Mouse (Mus musculus) myocyte (in vitro differentiated cells): ENCODE data around the gene Gm20388. TPM values are rescaled to one million over a fixed set of nuclear protein-coding genes. Genes with fewer than 3 reads are reported as not detected.

Source experiments
- H3K27me3 ChIP-seq: one replicate; pipeline ENCODE4 v1.6.1; 2011; ENCODE audit not compliant: control insufficient read depth, insufficient read depth, insufficient read length
- H3K36me3 ChIP-seq: one replicate; pipeline ENCODE4 v1.6.1; 2011; ENCODE audit not compliant: control insufficient read depth, insufficient read depth
- H3K4me2 ChIP-seq: one replicate; pipeline ENCODE4 v1.6.1; 2011; ENCODE audit warnings: low read depth, control low read depth
- H3K4me3 ChIP-seq: one replicate; pipeline ENCODE4 v1.5.1; 2011; ENCODE audit warnings: mild to moderate bottlenecking, control low read depth, moderate library complexity
- H3K79me2 ChIP-seq: one replicate; pipeline ENCODE4 v1.6.1; 2011; ENCODE audit not compliant: control insufficient read depth, insufficient read depth
- H3ac ChIP-seq: one replicate; pipeline ENCODE4 v1.6.1; 2011; ENCODE audit not compliant: control insufficient read depth, insufficient read length
- CEBPB ChIP-seq: IDR thresholded peaks from 2 replicates; pipeline ENCODE4 v1.6.1; 2011; ENCODE audit warnings: mild to moderate bottlenecking, moderate library complexity; ENCODE audit not compliant: poor library complexity, insufficient read depth, severe bottlenecking
- E2F4 ChIP-seq: IDR thresholded peaks from one replicate; pipeline ENCODE4 v1.6.1; 2011; ENCODE audit warnings: mild to moderate bottlenecking, control low read depth, moderate library complexity; ENCODE audit not compliant: insufficient read depth
- MAX ChIP-seq: IDR thresholded peaks from one replicate; pipeline ENCODE4 v1.6.1; 2011; ENCODE audit warnings: low read depth, mild to moderate bottlenecking, control low read depth
- MYOD1 ChIP-seq, 3 experiments: IDR thresholded peaks; one replicate each; pipeline ENCODE4 v1.6.1; 2011; ENCODE audit warnings: control low read depth in 2 of 3, low read depth in 2 of 3, mild to moderate bottlenecking in 2 of 3, moderate library complexity in 1 of 3; ENCODE audit not compliant: insufficient read length in 2 of 3, control insufficient read depth in 1 of 3
- MYOG ChIP-seq, 3 experiments: IDR thresholded peaks; one replicate each; pipeline ENCODE4 v1.6.1; 2011; ENCODE audit warnings: control low read depth in 2 of 3, low read depth in 2 of 3, mild to moderate bottlenecking in 2 of 3; ENCODE audit not compliant: insufficient read length in 2 of 3, control insufficient read depth in 1 of 3, insufficient read depth in 1 of 3
- POLR2A ChIP-seq: IDR thresholded peaks from one replicate; pipeline ENCODE4 v1.6.1; 2011; ENCODE audit warnings: low read depth, mild to moderate bottlenecking, control low read depth, moderate library complexity; ENCODE audit not compliant: insufficient read length
- POLR2AphosphoS2 ChIP-seq: IDR thresholded peaks from one replicate; pipeline ENCODE4 v1.6.1; 2011; ENCODE audit warnings: low read depth, control low read depth; ENCODE audit not compliant: insufficient read length
- REST ChIP-seq: IDR thresholded peaks from one replicate; pipeline ENCODE4 v1.6.1; 2011; ENCODE audit warnings: mild to moderate bottlenecking, control low read depth, moderate library complexity; ENCODE audit not compliant: insufficient read depth, insufficient read length
- SRF ChIP-seq: IDR thresholded peaks from one replicate; pipeline ENCODE4 v1.6.1; 2011; ENCODE audit warnings: low read depth; ENCODE audit not compliant: control insufficient read depth, insufficient read length
- TCF12 ChIP-seq: IDR thresholded peaks from one replicate; pipeline ENCODE4 v1.6.1; 2011; ENCODE audit warnings: mild to moderate bottlenecking, control low read depth; ENCODE audit not compliant: poor library complexity, insufficient read depth, severe bottlenecking
- TCF3 ChIP-seq: IDR thresholded peaks from one replicate; pipeline ENCODE4 v1.6.1; 2011; ENCODE audit warnings: low read depth, control low read depth; ENCODE audit not compliant: insufficient read length
- USF1 ChIP-seq: IDR thresholded peaks from one replicate; pipeline ENCODE4 v1.6.1; 2011; ENCODE audit warnings: low read depth, mild to moderate bottlenecking, control low read depth, moderate library complexity
- polyA plus RNA-seq: library from polyadenylated mRNA; unstranded; fragments of >200 nt; fragmentation: generic; extraction: Trizol; gene quantifications from one replicate; pipeline ENCODE4 v1.2.1, GENCODE M21; 2012; ENCODE audit warnings: missing spikeins

Gene Gm20388
- polyA plus RNA-seq, 1 experiment: 15.3 TPM

DNA sequence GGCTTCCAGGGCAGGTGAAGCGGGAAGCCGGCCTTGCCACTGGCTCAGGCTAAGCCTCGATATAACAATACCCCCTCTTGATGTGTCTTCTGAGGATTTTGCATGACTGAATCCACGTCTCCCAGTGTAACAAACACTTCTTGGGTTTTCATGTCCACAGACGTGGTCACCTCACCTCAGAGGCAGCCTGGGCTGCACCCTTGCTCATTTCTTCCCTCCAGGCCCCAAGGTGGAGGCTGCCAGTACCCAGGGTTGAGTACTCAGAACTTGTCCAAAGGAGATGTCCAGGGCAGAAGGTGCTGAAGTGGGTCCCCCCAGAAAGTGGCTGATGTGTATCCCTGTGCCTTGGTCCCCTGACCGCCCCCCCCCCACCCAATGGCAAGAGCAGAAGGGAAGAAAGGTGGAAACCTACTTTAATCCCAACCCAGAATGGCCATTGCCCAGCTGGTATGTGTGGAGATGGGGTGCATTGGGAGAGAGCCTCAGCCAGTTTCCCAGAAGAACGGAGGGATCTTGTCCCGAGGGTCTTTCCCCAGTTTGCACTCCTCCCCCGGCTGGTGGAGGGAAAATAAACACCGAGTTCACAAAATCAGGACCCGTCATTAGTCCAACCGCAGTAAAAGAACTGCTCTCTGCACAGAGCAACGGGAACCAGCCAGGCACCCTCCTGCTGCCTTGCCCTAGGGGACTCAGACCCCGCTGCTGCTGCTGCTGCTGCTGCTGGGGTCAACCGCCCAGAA lies 1163.6 kb downstream of the Gm20388 start:
- Histone ChIP-seq H3K79me2 (no peaks in the 10 kb centered on the region), H3ac (no peak overlapping the region), H3K4me2 (no peak overlapping the region), H3K27me3 (peaks cover 91% of the 10 kb centered on the region), H3K36me3 (no peaks in the 10 kb centered on the region), H3K4me3 (no peak overlapping the region)
- TF ChIP-seq CEBPB (no peak), MYOG (IDR thresholded peaks at IDR 0.05; ENCODE audit: control insufficient read depth in 1 of 3, insufficient read depth in 1 of 3, insufficient read length in 2 of 3, low read depth in 2 of 3) (no peak)

DNA sequence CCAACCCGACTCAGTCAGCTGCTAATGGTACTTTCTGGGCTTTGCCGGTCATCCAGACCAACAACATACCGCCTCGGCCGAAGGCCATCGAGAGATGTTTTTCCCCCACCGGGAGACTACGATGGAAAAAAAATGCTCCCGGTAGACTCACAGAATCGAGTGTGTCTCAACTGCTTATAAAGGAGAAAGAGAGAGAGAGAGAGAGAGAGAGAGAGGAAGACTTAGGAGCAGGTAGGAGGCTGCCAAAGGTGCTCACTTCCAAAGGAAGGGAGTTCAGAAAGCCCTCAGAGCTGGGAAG lies 1164.2 kb downstream of the Gm20388 start:
- H3K4me3 ChIP-seq: no peak overlapping the region
- TF ChIP-seq TCF12 (no peak), MAX (no peak), POLR2A (no peak), POLR2AphosphoS2 (no peak), CEBPB (no peak), SRF (no peak), MYOD1 (IDR thresholded peaks at IDR 0.05; ENCODE audit: control insufficient read depth in 1 of 3, insufficient read length in 2 of 3, low read depth in 2 of 3) (no peak), REST (no peak), USF1 (no peak), E2F4 (no peak), MYOG (IDR thresholded peaks at IDR 0.05; ENCODE audit: control insufficient read depth in 1 of 3, insufficient read depth in 1 of 3, insufficient read length in 2 of 3, low read depth in 2 of 3) (no peak), TCF3 (no peak)
- H3K27me3 ChIP-seq: peaks cover 87% of the 10 kb centered on the region

DNA sequence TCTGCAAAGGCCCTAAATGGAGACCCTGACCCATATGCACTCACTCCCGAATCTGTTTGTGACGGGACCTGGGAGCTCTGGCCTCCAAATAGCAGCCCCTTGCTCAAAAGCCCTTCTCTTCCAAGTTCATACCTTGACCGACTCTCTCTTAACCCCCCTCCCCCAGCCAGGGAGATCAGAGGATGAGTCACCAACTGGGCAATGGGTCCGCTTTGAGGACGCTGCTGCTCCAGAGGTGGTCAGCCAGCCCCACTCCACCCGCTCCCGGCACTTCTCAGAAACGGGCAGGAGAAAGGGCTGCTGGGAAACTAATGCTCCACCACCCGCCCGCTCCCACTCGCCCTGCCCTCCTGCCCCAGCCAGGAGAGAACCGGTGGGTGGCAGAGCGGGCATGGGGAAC lies 1165.3 kb downstream of the Gm20388 start:
- no peaks in the 10 kb centered on the region for H3K36me3 ChIP-seq
- peaks cover 87% of the 10 kb centered on the region for H3K27me3 ChIP-seq
- TF ChIP-seq E2F4 (no peak), USF1 (no peak), POLR2A (no peak), MYOD1 (IDR thresholded peaks at IDR 0.05; ENCODE audit: control insufficient read depth in 1 of 3, insufficient read length in 2 of 3, low read depth in 2 of 3) (no peak), TCF3 (no peak), MYOG (IDR thresholded peaks at IDR 0.05; ENCODE audit: control insufficient read depth in 1 of 3, insufficient read depth in 1 of 3, insufficient read length in 2 of 3, low read depth in 2 of 3) (no peak), MAX (no peak), TCF12 (no peak)
- H3K4me3 ChIP-seq: no peak overlapping the region
- H3K4me2 ChIP-seq: no peak overlapping the region
- no peaks in the 10 kb centered on the region for H3K79me2 ChIP-seq
- no peak overlapping the region for H3ac ChIP-seq

More for the DNA sequence above, 1164.2 kb downstream of the Gm20388 start:
- H3K4me2 ChIP-seq: no peak overlapping the region
- no peaks in the 10 kb centered on the region for H3K79me2 ChIP-seq
- H3K36me3 ChIP-seq: no peaks in the 10 kb centered on the region
- no peak overlapping the region for H3ac ChIP-seq

DNA sequence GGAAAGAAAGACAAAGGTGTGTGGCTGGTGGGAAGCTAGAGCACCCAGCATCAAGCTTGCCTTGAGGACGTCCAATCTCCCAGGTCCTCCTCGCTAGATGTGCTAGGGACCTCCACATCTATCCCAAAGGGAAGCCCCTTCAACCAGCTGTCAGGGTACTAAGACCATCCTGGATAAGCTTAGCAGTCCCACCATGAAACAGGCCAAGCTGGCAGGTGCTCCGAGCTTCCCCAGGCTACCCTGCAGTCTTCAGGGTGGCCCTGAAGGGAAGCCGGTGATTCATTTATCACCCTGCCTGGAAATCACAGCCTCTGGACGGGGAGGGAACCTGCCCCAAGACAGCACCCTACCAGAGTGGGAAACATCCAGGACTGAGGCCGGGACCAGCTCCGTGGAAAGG lies 1165.9 kb downstream of the Gm20388 start:
- H3K4me2 ChIP-seq: no peak overlapping the region
- no peak overlapping the region for H3ac ChIP-seq
- H3K36me3 ChIP-seq: no peaks in the 10 kb centered on the region
- peaks cover 86% of the 10 kb centered on the region for H3K27me3 ChIP-seq
- H3K4me3 ChIP-seq: no peak overlapping the region
- TF ChIP-seq REST: no peak
- no peak for TF ChIP-seq POLR2A
- no peak for TF ChIP-seq CEBPB
- no peak for TF ChIP-seq TCF3
- no peak for TF ChIP-seq POLR2AphosphoS2
- no peak for TF ChIP-seq MYOG (IDR thresholded peaks at IDR 0.05; ENCODE audit: control insufficient read depth in 1 of 3, insufficient read depth in 1 of 3, insufficient read length in 2 of 3, low read depth in 2 of 3)
- TF ChIP-seq MYOD1 (IDR thresholded peaks at IDR 0.05; ENCODE audit: control insufficient read depth in 1 of 3, insufficient read length in 2 of 3, low read depth in 2 of 3): no peak
- no peaks in the 10 kb centered on the region for H3K79me2 ChIP-seq

DNA sequence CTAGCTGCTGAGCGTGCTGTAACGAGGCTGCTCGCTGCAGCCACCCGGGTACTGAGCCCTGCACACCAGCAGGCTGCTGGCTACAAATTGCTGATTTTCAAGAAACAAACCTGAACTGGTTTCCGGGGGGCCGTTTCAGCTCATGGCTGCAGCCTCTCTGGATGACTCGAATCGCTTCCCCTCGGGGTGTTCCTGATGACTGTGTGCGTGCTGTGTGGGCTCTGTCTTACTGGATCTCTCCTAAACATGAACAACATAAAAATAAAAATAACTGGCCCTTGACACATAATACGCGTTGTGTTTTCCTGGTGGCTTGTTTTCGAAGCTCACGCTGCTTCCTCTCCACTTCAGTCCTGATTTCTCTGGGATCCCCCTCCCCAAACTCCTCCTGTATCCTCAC lies 1168.1 kb downstream of the Gm20388 start:
- H3ac ChIP-seq: no peak overlapping the region
- no peak overlapping the region for H3K4me2 ChIP-seq
- H3K79me2 ChIP-seq: no peaks in the 10 kb centered on the region
- peaks cover 89% of the 10 kb centered on the region for H3K27me3 ChIP-seq
- H3K4me3 ChIP-seq: no peak overlapping the region
- H3K36me3 ChIP-seq: no peaks in the 10 kb centered on the region
- TF ChIP-seq MAX (no peak), CEBPB (no peak), MYOD1 (IDR thresholded peaks at IDR 0.05; ENCODE audit: control insufficient read depth in 1 of 3, insufficient read length in 2 of 3, low read depth in 2 of 3) (no peak), MYOG (IDR thresholded peaks at IDR 0.05; ENCODE audit: control insufficient read depth in 1 of 3, insufficient read depth in 1 of 3, insufficient read length in 2 of 3, low read depth in 2 of 3) (no peak), SRF (no peak), POLR2A (no peak), USF1 (no peak), REST (no peak), POLR2AphosphoS2 (no peak), E2F4 (no peak), TCF12 (no peak), TCF3 (no peak)
